Mouse (Mus musculus): ENCODE data around the gene Tspyl4. TPM values are rescaled to one million over a fixed set of nuclear protein-coding genes. Genes with fewer than 3 reads are reported as not detected.

The Tspyl4 gene
- polyA plus RNA-seq, 1 experiment: 18.7 TPM

DNA sequence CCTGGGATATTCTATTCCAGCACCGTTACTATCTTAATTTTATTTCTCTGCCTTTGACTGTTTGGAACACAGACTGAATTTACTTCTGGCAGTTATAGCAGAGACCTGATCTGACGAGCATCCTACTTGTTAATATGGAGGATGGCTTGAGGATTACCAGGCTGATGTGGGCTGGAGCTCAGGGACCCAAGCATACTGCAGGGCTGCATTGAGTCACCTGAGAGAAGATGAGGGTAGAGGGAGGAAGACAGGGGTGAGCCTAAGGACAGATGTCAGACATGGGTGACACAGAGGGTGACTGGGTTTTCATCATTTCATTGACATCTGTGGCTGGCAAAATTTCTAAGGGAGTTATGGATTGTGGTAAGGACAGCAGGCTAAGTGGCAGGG lies 20.0 kb downstream of the Tspyl4 start:
- H3K4me1 ChIP-seq (ENCODE audit: control insufficient read depth, insufficient read depth, low read length): no peaks in the 10 kb centered on the region
- TF ChIP-seq POLR2A (IDR thresholded peaks at IDR 0.05; ENCODE audit: low read depth, low read length) (no peak), CTCF (IDR thresholded peaks at IDR 0.05; ENCODE audit: borderline replicate concordance, insufficient read depth, low read length) (no peak)
- no peak overlapping the region for H3K27ac ChIP-seq (ENCODE audit: insufficient read depth, low read length)
- no peak overlapping the region for H3K4me3 ChIP-seq (ENCODE audit: insufficient read depth, low read length)

DNA sequence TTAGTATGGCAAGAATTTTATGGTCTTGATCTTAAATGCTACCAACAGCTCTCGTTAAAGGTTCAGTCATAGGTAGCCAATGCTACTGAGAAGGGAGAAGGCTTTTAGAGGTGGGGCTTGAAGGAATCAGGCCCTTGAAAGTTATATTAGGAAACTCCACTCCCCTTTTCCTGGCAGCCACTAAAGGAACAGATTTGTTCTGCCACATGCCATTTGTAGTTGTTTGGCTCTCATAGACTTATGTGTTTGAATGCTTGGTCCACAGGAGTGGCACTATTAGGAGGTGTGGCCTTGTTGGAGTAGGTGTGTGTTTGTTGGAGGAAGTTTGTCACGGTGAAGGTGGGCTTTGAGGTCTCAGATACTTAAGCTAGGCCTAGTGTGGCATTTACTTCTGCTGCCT lies 23.6 kb downstream of the Tspyl4 start:
- Histone ChIP-seq H3K27ac (ENCODE audit: insufficient read depth, low read length) (no peak overlapping the region), H3K4me3 (ENCODE audit: insufficient read depth, low read length) (no peak overlapping the region), H3K4me1 (ENCODE audit: control insufficient read depth, insufficient read depth, low read length) (no peaks in the 10 kb centered on the region)
- TF ChIP-seq CTCF (IDR thresholded peaks at IDR 0.05; ENCODE audit: borderline replicate concordance, insufficient read depth, low read length) (no peak), POLR2A (IDR thresholded peaks at IDR 0.05; ENCODE audit: low read depth, low read length) (no peak)

DNA sequence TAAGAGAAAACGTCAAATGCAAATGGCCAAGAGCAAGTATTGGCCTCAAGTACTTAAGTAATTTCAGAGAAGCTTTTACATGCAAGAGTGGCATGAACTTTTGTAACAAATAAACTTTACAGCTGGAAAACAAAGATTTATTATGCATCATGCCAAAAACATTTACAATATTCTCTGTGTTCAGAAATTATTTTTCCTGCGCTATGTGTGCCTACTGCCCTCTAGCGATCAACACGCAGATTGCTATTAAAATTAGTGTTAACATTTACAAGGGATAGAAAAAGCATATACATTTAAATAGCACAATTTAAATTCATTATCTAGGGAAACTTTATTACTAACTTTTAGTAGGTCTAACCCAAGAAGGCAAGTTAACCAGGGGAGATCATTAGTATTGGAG lies 29.5 kb downstream of the Tspyl4 start:
- H3K4me3 ChIP-seq (ENCODE audit: insufficient read depth, low read length): no peak overlapping the region
- H3K27ac ChIP-seq (ENCODE audit: insufficient read depth, low read length): no peak overlapping the region
- no peaks in the 10 kb centered on the region for H3K4me1 ChIP-seq (ENCODE audit: control insufficient read depth, insufficient read depth, low read length)
- TF ChIP-seq POLR2A (IDR thresholded peaks at IDR 0.05; ENCODE audit: low read depth, low read length) (no peak), CTCF (IDR thresholded peaks at IDR 0.05; ENCODE audit: borderline replicate concordance, insufficient read depth, low read length) (no peak)

DNA sequence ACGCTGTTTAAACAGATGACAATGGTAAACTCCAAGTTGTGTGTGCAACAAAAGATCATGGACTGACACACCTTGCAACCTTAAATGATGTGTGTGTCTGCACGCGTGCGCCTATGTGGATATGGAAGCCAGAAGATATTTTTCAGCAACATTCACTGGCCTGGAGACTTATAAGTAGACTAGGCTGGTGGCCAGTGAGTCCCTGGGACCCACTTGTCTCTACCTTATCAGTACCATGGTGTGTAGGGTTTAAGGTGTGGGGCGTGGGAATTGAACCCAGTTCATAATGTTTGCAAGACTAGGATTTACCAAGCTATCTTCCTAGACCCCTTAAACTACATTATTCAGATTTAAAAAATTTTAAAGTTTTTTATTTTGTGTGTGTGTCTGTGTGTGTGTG lies 29.9 kb downstream of the Tspyl4 start:
- TF ChIP-seq CTCF (IDR thresholded peaks at IDR 0.05; ENCODE audit: borderline replicate concordance, insufficient read depth, low read length) (no peak), POLR2A (IDR thresholded peaks at IDR 0.05; ENCODE audit: low read depth, low read length) (no peak)
- no peak overlapping the region for H3K4me3 ChIP-seq (ENCODE audit: insufficient read depth, low read length)
- no peak overlapping the region for H3K27ac ChIP-seq (ENCODE audit: insufficient read depth, low read length)
- no peaks in the 10 kb centered on the region for H3K4me1 ChIP-seq (ENCODE audit: control insufficient read depth, insufficient read depth, low read length)

DNA sequence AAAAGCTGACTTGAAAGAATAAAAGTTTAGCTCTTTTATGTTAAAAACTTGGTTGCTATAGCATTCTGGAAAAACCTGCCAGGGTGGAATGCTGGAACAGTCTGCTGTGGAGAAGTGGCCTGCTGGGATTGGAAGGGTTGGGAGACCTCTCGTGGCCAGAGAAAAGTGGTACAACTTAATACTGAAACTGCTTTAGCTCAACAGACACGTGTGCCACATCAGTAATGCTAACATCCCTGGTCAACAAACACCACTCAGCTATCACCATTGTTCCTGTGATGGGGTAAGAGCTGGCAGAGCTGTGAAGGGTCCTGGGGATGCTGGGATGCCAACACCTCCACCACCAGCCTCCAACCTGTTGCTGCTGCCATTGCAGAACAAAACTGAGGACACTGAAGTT lies 31.1 kb downstream of the Tspyl4 start:
- Histone ChIP-seq H3K27ac (ENCODE audit: insufficient read depth, low read length) (no peak overlapping the region), H3K4me3 (ENCODE audit: insufficient read depth, low read length) (no peak overlapping the region), H3K4me1 (ENCODE audit: control insufficient read depth, insufficient read depth, low read length) (no peaks in the 10 kb centered on the region)
- TF ChIP-seq CTCF (IDR thresholded peaks at IDR 0.05; ENCODE audit: borderline replicate concordance, insufficient read depth, low read length): peak; percentile 51; the same call in 1 of the 2 replicates
- no peak for TF ChIP-seq POLR2A (IDR thresholded peaks at IDR 0.05; ENCODE audit: low read depth, low read length)

DNA sequence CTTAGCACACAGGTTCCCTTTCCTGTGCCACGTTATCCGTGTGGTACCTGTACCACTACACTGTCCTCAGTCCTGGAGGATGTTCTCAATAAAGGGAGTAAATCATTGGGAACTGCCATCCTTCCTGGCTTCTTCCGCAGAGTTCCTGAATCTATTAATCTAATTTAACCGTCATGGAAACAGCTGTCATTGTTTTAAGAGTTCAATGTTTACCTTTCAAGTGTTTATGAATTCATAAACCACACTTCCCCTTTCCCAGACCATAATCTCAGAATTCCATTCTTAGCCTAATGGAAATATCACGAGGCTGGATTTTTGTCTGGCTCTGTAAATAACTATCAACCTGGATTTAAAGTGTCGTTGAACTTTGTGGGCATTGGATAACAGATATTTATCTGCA lies 43.8 kb downstream of the Tspyl4 start:
- Histone ChIP-seq H3K4me1 (ENCODE audit: control insufficient read depth, insufficient read depth, low read length) (no peaks in the 10 kb centered on the region), H3K4me3 (ENCODE audit: insufficient read depth, low read length) (no peak overlapping the region), H3K27ac (ENCODE audit: insufficient read depth, low read length) (no peak overlapping the region)
- TF ChIP-seq POLR2A (IDR thresholded peaks at IDR 0.05; ENCODE audit: low read depth, low read length) (no peak), CTCF (IDR thresholded peaks at IDR 0.05; ENCODE audit: borderline replicate concordance, insufficient read depth, low read length) (no peak)

DNA sequence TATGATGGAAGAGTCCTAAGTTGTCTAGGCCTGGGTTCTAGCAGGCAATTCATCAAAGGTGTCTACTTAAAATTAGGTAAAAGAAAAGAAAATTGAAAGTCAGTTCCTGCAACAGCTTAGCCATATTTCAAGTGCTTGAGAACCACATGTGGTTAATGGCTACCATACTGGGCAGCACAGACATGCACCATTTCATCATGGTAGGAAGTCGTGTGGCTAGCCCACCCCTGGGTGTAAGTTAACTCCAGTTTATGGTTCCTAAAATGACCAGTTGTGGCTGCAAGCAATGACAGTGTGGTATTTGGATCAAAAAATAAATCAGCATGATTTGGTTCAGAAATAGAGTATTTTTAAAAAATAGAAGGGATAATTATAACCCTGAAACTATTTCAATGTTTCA lies 44.6 kb downstream of the Tspyl4 start:
- Histone ChIP-seq H3K27ac (ENCODE audit: insufficient read depth, low read length) (no peak overlapping the region), H3K4me1 (ENCODE audit: control insufficient read depth, insufficient read depth, low read length) (no peaks in the 10 kb centered on the region), H3K4me3 (ENCODE audit: insufficient read depth, low read length) (no peak overlapping the region)
- no peak for TF ChIP-seq POLR2A (IDR thresholded peaks at IDR 0.05; ENCODE audit: low read depth, low read length)
- no peak for TF ChIP-seq CTCF (IDR thresholded peaks at IDR 0.05; ENCODE audit: borderline replicate concordance, insufficient read depth, low read length)

Other genes with a start within 250 kb of the Tspyl4 start
- 2.0 and 2.7 TPM in 2 replicates for gene Calhm5, start 200.9 kb upstream of the Tspyl4 start, polyA plus RNA-seq (2011; ENCODE audit: insufficient read length, low read depth, missing spikeins)
- gene Calhm6, start 169.5 kb upstream of the Tspyl4 start, polyA plus RNA-seq (2011; ENCODE audit: insufficient read length, low read depth, missing spikeins): not detected in 2 replicates
- 77.3 and 81.1 TPM in 2 replicates for gene Dse, start 89.7 kb upstream of the Tspyl4 start, polyA plus RNA-seq (2011; ENCODE audit: insufficient read length, low read depth, missing spikeins)
- gene Tspyl1, start 15.3 kb upstream of the Tspyl4 start, polyA plus RNA-seq (2011; ENCODE audit: insufficient read length, low read depth, missing spikeins): 51.5 and 62.7 TPM in 2 replicates
- gene Col10a1, start 92.5 kb downstream of the Tspyl4 start, polyA plus RNA-seq (2011; ENCODE audit: insufficient read length, low read depth, missing spikeins): 20.2 and 23.0 TPM in 2 replicates
- 8.9 and 10.0 TPM in 2 replicates for gene Nt5dc1, start 121.1 kb downstream of the Tspyl4 start, polyA plus RNA-seq (2011; ENCODE audit: insufficient read length, low read depth, missing spikeins)
- gene Frk, start 186.0 kb downstream of the Tspyl4 start, polyA plus RNA-seq (2011; ENCODE audit: insufficient read length, low read depth, missing spikeins): 14.0 and 14.3 TPM in 2 replicates

All from embryonic fibroblast, embryonic 13.5 days (primary cell).